Mouse (Mus musculus): Measurements from ENCODE around the gene Nhlh2. TPM values are rescaled to one million over a fixed set of nuclear protein-coding genes. Genes with fewer than 3 reads are reported as not detected.

The Nhlh2 gene
- polyA plus RNA-seq, 1 experiment from 2014 or later: 140 TPM

DNA sequence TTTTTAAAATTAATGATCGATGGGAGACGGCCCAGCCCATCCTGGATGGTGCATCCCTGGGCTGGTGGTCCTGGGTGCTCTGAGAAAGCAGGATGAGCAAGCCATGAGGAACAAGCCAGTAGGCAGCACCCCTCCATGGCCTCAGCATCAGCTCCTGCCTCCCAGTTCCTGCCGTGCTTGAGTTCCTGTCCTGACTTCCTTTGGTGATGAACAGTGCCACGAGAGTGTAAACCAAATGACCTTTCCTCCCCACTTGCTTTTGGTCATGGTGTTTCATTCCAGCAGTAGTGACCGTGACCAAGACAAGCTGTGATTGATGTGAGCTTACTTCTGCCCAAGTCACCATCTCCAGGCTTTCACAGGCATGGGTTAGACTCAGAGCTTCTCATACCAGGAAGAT lies 27.9 kb downstream of the Nhlh2 start:
- no peak overlapping the region for H3K27ac ChIP-seq
- H3K4me2 ChIP-seq (replicated peaks): no peak overlapping the region
- no peaks in the 10 kb centered on the region for H3K36me3 ChIP-seq
- H3K9ac ChIP-seq: no peak overlapping the region
- H3K9me3 ChIP-seq: no peaks in the 10 kb centered on the region; the same call in 1 of the 2 replicates
- no peaks in the 10 kb centered on the region for H3K27me3 ChIP-seq (replicated peaks)
- no peaks in the 10 kb centered on the region for H3K4me1 ChIP-seq
- 83% methylated on average over 5 of the region's 5 CpGs for WGBS
- no peak for ATAC-seq (ENCODE audit: low FRiP score, low read depth)
- no peak overlapping the region for H3K4me3 ChIP-seq

DNA sequence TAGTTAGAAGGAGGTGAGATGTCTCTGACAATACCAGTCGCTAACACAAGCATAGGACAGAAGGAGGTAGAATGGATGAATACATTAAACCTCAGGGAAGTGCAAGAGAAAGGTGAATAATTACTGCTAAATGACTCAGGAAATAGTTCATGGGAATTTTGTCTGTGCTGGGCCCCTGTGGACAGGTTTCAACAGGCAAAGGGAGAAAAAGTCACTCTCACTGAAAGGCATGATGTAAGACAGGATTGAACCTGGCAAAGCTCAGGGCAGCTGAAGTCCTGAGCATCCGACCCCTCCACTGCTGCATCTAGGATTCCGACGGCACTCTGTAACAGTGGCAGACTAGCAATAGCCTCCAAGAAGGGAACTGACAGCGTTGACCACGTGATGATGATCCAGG lies 28.7 kb downstream of the Nhlh2 start:
- Histone ChIP-seq H3K27ac (no peak overlapping the region), H3K36me3 (no peaks in the 10 kb centered on the region), H3K9ac (no peak overlapping the region), H3K4me3 (no peak overlapping the region), H3K4me1 (no peaks in the 10 kb centered on the region), H3K27me3 (replicated peaks) (no peaks in the 10 kb centered on the region), H3K4me2 (replicated peaks) (no peak overlapping the region), H3K9me3 (no peaks in the 10 kb centered on the region; the same call in 1 of the 2 replicates)
- WGBS: 72% methylated on average over 6 of the region's 6 CpGs
- ATAC-seq (ENCODE audit: low FRiP score, low read depth): no peak

DNA sequence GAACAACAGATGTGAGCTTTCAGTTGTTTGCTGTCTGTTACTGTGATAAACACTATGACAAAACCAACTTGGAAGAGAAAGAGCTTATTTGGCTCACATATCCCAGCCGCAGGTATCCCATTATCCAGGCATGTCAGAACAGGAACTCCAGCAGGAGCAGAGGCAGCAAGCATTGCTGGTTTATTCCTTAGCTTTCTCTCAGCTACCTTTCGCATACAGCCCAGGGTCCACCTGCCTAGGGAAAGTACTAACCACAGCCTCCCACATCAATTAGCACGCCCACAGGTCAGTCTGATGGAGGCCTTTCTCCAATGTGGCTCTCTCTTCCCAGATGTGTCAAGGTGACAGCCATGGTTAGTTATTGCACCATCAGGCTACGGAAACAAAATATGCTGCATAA lies 31.8 kb downstream of the Nhlh2 start:
- Histone ChIP-seq H3K9me3 (no peaks in the 10 kb centered on the region; the same call in 1 of the 2 replicates), H3K9ac (no peak overlapping the region), H3K4me1 (no peaks in the 10 kb centered on the region), H3K4me2 (replicated peaks) (no peak overlapping the region), H3K4me3 (no peak overlapping the region), H3K36me3 (no peaks in the 10 kb centered on the region), H3K27ac (no peak overlapping the region), H3K27me3 (replicated peaks) (no peaks in the 10 kb centered on the region)
- no peak for ATAC-seq (ENCODE audit: low FRiP score, low read depth)
- WGBS: 90% methylated on average over 4 of the region's 4 CpGs

DNA sequence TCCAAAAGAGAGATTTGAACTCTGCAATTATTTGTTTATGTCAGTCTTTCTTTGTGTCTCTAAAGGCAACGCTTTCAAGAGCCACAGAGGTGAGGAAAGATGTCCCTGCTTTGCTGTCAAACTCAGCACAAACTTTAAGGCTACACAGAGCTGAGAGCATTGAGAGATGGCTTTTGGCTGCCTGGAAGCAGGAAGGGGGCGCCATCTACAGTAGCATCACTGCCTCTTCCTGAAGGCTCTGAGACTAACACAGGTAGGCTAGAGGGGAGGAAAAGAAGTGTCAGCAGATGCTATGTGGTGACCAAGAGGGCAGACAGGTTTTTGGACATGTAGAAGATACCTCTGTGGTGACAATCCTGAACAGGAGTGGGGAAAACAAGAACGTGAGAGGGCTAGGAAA lies 35.2 kb downstream of the Nhlh2 start:
- Histone ChIP-seq H3K27ac (no peak overlapping the region), H3K4me3 (no peak overlapping the region)

DNA sequence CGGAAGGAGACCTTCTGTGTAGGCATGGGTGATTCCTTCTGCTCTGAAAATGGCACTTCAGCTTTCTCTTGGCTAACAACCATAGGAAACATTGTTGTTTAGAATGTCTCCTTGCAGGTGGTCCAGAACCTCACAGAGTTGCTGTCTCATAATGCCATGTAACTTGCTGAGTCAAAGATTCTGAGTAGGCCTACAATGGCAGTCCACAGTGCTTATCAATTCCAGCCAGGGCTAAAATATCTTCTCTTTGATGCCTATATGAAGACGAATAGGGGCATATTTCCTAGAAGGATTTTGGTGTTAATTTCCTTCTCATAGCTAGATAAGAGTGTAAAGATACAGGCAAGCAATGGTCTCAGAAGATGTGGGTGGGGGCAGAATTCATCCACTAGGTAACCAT lies 37.7 kb downstream of the Nhlh2 start:
- no peak overlapping the region for H3K9ac ChIP-seq
- no peaks in the 10 kb centered on the region for H3K9me3 ChIP-seq
- H3K27ac ChIP-seq: no peak overlapping the region
- H3K27me3 ChIP-seq (replicated peaks): no peaks in the 10 kb centered on the region
- 94% methylated on average over 2 of the region's 2 CpGs for WGBS
- no peak overlapping the region for H3K4me3 ChIP-seq
- H3K36me3 ChIP-seq: no peaks in the 10 kb centered on the region
- no peak overlapping the region for H3K4me2 ChIP-seq (replicated peaks)
- ATAC-seq (ENCODE audit: low FRiP score, low read depth): no peak
- no peaks in the 10 kb centered on the region for H3K4me1 ChIP-seq

More for the DNA sequence above, 35.2 kb downstream of the Nhlh2 start:
- Histone ChIP-seq H3K9me3 (no peaks in the 10 kb centered on the region), H3K9ac (no peak overlapping the region), H3K27me3 (replicated peaks) (no peaks in the 10 kb centered on the region), H3K4me2 (replicated peaks) (no peak overlapping the region), H3K4me1 (no peaks in the 10 kb centered on the region), H3K36me3 (no peaks in the 10 kb centered on the region)
- ATAC-seq (ENCODE audit: low FRiP score, low read depth): no peak
- WGBS: 46% methylated on average over 3 of the region's 3 CpGs

DNA sequence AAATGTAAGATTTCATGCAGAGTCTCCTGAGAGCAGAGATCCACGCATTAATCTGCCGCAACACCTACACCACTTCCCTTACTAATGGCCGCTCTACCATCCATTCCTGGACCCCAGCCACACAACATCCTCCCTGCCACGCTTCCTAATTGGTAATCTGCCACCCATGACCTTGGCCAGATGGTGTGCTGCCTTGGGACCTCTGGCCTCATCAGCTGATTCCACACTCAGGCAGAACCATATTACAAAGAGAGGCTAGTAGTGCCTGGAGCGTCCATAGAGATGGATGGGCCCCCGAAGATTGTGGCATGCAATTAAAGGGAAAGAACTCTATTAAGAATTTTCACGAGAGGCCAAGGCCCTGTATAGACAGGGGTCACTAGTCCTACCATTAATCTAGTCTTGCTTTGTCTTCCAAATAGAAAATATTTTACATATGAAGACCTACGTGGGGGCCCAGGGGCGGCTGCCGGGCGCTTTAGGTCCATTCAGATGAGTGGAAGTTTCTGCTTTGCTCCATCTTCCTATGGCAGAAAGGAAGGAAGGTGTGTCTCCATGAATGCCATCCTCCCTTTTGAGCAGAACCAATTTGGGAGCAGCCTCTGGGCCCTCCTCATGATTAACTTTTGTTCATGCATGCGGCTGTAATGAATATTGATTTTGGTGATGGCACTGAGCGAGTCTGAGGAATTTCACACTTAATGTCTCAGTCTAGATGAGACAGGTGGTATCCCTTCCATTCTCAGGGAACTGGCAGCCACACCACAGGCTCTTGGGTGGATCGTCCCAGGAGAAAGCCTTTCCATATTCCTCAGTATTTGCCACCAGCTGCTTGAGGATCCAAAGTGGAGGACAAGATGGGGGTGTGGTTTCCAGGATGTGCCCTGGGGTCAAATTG lies 39.6 kb downstream of the Nhlh2 start:
- H3K27ac ChIP-seq: no peak overlapping the region
- H3K4me3 ChIP-seq: no peak overlapping the region
- peaks cover 9% of the 10 kb centered on the region; the same call in 1 of the 2 replicates for H3K4me1 ChIP-seq
- no peak overlapping the region for H3K9ac ChIP-seq
- WGBS: 36% methylated on average over 14 of the region's 14 CpGs
- H3K9me3 ChIP-seq: no peaks in the 10 kb centered on the region
- H3K4me2 ChIP-seq (replicated peaks): no peak overlapping the region
- no peaks in the 10 kb centered on the region for H3K36me3 ChIP-seq
- ATAC-seq (ENCODE audit: low FRiP score, low read depth): peak; percentile 89
- no peaks in the 10 kb centered on the region for H3K27me3 ChIP-seq (replicated peaks)

DNA sequence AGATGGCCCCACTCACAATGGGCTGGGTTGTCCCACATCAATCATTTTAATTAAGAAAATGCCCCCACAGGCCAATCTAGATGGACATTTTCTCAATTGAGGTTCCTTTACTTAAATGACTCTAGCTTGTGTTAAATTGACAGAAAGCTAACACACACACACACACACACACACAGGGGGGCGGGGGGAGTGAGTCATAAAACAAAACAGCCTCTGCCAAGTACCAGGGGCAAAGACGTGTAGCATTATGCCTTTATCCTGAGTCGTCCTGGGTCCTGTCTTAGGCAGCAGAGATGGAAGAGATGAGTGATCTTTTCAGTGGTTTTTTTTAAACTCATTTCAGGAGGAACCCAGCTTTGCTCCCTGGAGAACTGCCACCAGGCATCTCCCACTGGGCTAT lies 42.2 kb downstream of the Nhlh2 start:
- Histone ChIP-seq H3K9ac (no peak overlapping the region), H3K4me1 (peaks cover 9% of the 10 kb centered on the region; the same call in 1 of the 2 replicates), H3K36me3 (no peaks in the 10 kb centered on the region), H3K9me3 (no peaks in the 10 kb centered on the region), H3K4me3 (no peak overlapping the region), H3K27ac (no peak overlapping the region), H3K4me2 (replicated peaks) (no peak overlapping the region), H3K27me3 (replicated peaks) (no peaks in the 10 kb centered on the region)
- 32% methylated on average over 3 of the region's 3 CpGs for WGBS
- ATAC-seq (ENCODE audit: low FRiP score, low read depth): no peak

DNA sequence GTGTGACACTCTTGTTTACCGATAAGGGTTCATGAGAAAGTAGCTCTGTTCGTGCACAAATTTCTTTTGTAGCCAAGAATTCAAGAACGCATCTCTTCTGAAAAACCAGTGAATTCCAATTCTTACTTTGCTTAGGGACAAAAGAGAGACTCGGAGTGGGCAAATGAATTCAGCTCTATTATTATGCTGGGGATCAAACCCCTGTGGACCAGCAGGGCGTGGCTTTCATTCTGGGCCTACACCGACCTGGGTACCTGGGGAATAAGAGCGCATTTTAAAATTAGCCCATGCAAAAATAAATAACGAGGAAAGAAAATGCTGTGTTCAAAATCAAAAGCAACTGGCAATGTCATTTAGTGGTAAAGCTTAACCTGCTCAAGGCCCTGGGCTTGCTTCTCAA lies 43.4 kb downstream of the Nhlh2 start:
- Histone ChIP-seq H3K36me3 (no peaks in the 10 kb centered on the region), H3K9ac (no peak overlapping the region), H3K4me3 (no peak overlapping the region), H3K4me2 (replicated peaks) (no peak overlapping the region), H3K4me1 (peaks cover 13% of the 10 kb centered on the region; the same call in 1 of the 2 replicates), H3K27ac (no peak overlapping the region), H3K27me3 (replicated peaks) (no peaks in the 10 kb centered on the region), H3K9me3 (no peaks in the 10 kb centered on the region)
- no peak for ATAC-seq (ENCODE audit: low FRiP score, low read depth)
- 39% methylated on average over 8 of the region's 8 CpGs for WGBS

DNA sequence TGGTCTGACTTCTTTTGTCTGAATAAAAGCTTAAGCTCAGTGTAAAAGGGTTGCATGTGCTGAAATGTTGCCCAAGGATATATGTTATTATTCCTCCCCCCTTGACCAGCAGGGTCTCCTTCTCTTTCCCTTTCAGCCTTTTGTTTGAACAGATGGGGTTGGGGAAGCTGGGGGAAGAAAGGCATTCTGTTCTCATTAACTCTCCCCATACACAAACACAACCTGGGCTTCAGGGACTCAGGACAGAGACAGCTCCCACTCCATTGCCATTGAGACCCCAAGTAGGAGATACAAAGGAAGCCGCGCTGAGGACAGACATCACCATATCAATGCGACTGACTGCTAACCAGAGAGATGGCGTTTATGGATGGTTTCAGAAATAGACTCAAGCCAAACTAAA lies 46.0 kb downstream of the Nhlh2 start:
- Histone ChIP-seq H3K36me3 (no peaks in the 10 kb centered on the region), H3K9ac (no peak overlapping the region), H3K9me3 (no peaks in the 10 kb centered on the region), H3K4me3 (no peak overlapping the region), H3K27ac (0 out of 2 replicates have a peak overlapping the region, but pooled peaks have one; percentile 32), H3K4me1 (peaks cover 13% of the 10 kb centered on the region; the same call in 1 of the 2 replicates), H3K27me3 (replicated peaks) (no peaks in the 10 kb centered on the region), H3K4me2 (replicated peaks) (no peak overlapping the region)
- 7% methylated on average over 4 of the region's 4 CpGs for WGBS
- ATAC-seq (ENCODE audit: low FRiP score, low read depth): peak; percentile 35; the same call in 1 of the 2 replicates

DNA sequence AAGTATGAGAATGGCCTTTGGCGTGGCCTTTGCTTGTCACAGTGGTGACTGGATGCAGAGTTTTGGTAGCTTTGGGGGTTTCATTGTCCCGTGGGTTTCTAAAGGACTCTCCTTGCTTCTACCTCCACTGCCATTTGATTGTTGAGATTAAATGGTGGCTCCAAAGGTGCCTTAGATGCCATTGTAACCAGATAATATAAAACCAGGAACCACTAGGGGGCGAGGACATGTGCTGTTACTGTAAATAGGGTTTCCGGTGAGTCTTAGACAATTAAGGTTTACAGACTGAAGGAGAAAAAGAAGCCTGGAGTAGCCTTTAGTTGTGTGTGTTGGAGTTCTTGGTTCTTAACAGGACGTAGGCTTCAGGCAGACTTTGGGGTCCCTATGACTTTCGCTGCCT lies 50.2 kb downstream of the Nhlh2 start:
- H3K4me1 ChIP-seq: peaks cover 10% of the 10 kb centered on the region; the same call in 1 of the 2 replicates
- no peak for ATAC-seq (ENCODE audit: low FRiP score, low read depth)
- H3K27ac ChIP-seq: no peak overlapping the region
- H3K36me3 ChIP-seq: no peaks in the 10 kb centered on the region
- H3K4me2 ChIP-seq (replicated peaks): no peak overlapping the region
- H3K9ac ChIP-seq: no peak overlapping the region
- WGBS: 78% methylated on average over 6 of the region's 6 CpGs
- H3K27me3 ChIP-seq (replicated peaks): no peaks in the 10 kb centered on the region
- H3K9me3 ChIP-seq: no peaks in the 10 kb centered on the region
- no peak overlapping the region for H3K4me3 ChIP-seq

DNA sequence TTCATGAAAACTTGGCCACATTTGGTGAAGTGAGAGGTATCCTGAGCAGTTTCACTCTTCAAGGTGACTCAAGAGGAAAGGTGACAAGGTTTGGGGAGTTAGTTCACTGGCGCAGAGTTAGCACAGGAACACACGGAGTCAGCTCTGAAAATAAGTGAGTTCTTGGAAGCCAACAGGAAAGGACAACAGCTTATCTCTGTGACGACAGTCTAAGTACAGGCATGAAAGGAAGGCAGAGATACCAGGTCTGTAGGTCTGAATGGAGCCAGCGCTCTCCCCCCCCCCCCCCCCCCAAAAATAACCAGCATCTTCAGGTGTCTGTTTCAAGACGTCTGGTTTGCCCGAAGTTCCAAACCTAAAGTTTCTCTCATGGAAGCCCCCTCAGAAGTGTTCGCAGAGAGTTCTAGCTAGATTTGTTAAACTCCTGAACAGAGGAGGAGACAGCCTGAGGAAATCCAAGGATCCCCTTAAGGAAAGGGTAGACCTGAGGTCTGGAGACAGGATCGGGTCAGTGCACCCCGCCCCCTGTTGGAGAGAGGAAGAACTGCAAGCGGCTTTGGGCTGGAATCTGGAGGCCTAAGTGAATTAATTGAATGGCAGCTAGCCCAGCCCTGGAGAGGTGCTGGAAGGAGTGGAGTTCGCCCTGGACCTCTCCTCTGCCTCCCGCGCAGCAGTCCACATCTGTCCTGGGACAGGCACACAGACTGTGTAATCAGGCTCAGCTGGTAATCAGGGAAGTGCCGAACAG lies 52.2 kb downstream of the Nhlh2 start:
- H3K36me3 ChIP-seq: no peaks in the 10 kb centered on the region
- H3K4me3 ChIP-seq: no peak overlapping the region
- WGBS: 47% methylated on average over 14 of the region's 14 CpGs
- H3K9ac ChIP-seq: no peak overlapping the region
- no peak overlapping the region for H3K4me2 ChIP-seq (replicated peaks)
- H3K27me3 ChIP-seq (replicated peaks): no peaks in the 10 kb centered on the region
- peak; percentile 80 for ATAC-seq (ENCODE audit: low FRiP score, low read depth)
- H3K4me1 ChIP-seq: peaks cover 10% of the 10 kb centered on the region; the same call in 1 of the 2 replicates
- no peak overlapping the region for H3K27ac ChIP-seq
- no peaks in the 10 kb centered on the region for H3K9me3 ChIP-seq

DNA sequence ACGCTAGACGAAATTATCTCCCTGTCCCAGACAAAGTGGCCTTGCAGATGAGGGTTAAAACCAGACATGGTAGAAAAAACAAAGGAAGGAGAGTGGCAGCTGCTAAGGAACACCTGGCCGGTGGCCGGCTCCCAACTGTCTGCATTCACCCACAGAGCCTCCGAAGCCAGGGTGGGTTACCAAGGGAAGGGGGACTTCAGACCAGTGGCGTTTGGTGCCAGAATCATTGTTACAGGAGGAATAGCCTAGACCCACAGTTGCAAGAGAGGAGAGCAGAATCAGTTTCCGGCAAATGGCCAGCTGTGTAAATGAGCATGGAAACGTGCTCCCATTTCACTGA lies 52.8 kb downstream of the Nhlh2 start:
- peaks cover 6% of the 10 kb centered on the region; the same call in 1 of the 2 replicates for H3K4me1 ChIP-seq
- peak; percentile 37; the same call in 1 of the 2 replicates for ATAC-seq (ENCODE audit: low FRiP score, low read depth)
- no peak overlapping the region for H3K9ac ChIP-seq
- no peaks in the 10 kb centered on the region for H3K9me3 ChIP-seq
- no peaks in the 10 kb centered on the region for H3K27me3 ChIP-seq (replicated peaks)
- H3K27ac ChIP-seq: 0 out of 2 replicates have a peak overlapping the region, but pooled peaks have one; percentile 8
- WGBS: 37% methylated on average over 8 of the region's 8 CpGs
- no peaks in the 10 kb centered on the region for H3K36me3 ChIP-seq
- H3K4me3 ChIP-seq: no peak overlapping the region
- no peak overlapping the region for H3K4me2 ChIP-seq (replicated peaks)
